Mouse (Mus musculus) T-helper 2 cell (primary cell): ENCODE measurements around the gene Gm1113.

Experiments used
- in situ Hi-C: fragments of 300-600 bp; cut with MboI, MseI; formaldehyde crosslinking; loops from one replicate; pipeline ENCODE4 v1.15.1; 2025; ENCODE audit warnings: high pct_unique_total_duplicates

The Gm1113 gene

GRCm38 (mm10) chr9:35529796-35530195 lies 11.7 kb upstream of the Gm1113 start:
- in situ Hi-C loops = loop anchor here (5.0 to 10.0 kb wide), 2 partner anchors 242 to 545 kb away; no protein-coding TSS in a partner anchor

- in situ Hi-C loops = no loop called here
Measured at GRCm38 (mm10) chr9:35529141-35529540, 11.1 kb upstream of the Gm1113 start.

- in situ Hi-C loops = no loop called here
Measured at GRCm38 (mm10) chr9:35523941-35524411, 5.9 kb upstream of the Gm1113 start.

- in situ Hi-C loops = no loop called here
Measured at GRCm38 (mm10) chr9:35523541-35523940, 5.5 kb upstream of the Gm1113 start.

- in situ Hi-C loops = no loop called here
Measured at GRCm38 (mm10) chr9:35522821-35523515, 4.9 kb upstream of the Gm1113 start.

GRCm38 (mm10) chr9:35522241-35522640 lies 4.2 kb upstream of the Gm1113 start:
- in situ Hi-C loops = no loop called here

GRCm38 (mm10) chr9:35520631-35521348 lies 2.7 kb upstream of the Gm1113 start:
- in situ Hi-C loops = no loop called here

- in situ Hi-C loops = no loop called here
Measured at GRCm38 (mm10) chr9:35516711-35517110, 1.4 kb downstream of the Gm1113 start.

- in situ Hi-C loops = no loop called here
Measured at GRCm38 (mm10) chr9:35516182-35516581, 1.9 kb downstream of the Gm1113 start.

GRCm38 (mm10) chr9:35513900-35514299 lies 4.2 kb downstream of the Gm1113 start:
- in situ Hi-C loops = no loop called here

GRCm38 (mm10) chr9:35508234-35508633 lies 9.8 kb downstream of the Gm1113 start:
- in situ Hi-C loops = no loop called here

GRCm38 (mm10) chr9:35502361-35503000 lies 15.6 kb downstream of the Gm1113 start:
- in situ Hi-C loops = no loop called here

- in situ Hi-C loops = no loop called here
Measured at GRCm38 (mm10) chr9:35499946-35500345, 18.1 kb downstream of the Gm1113 start.

- in situ Hi-C loops = no loop called here
Measured at GRCm38 (mm10) chr9:35495471-35495870, 22.6 kb downstream of the Gm1113 start.

GRCm38 (mm10) chr9:35494937-35495336 lies 23.1 kb downstream of the Gm1113 start:
- in situ Hi-C loops = no loop called here

- in situ Hi-C loops = no loop called here
Measured at GRCm38 (mm10) chr9:35493733-35494092, 24.4 kb downstream of the Gm1113 start.

- in situ Hi-C loops = no loop called here
Measured at GRCm38 (mm10) chr9:35493033-35493732, 24.9 kb downstream of the Gm1113 start.

GRCm38 (mm10) chr9:35491109-35491866 lies 26.8 kb downstream of the Gm1113 start:
- in situ Hi-C loops = no loop called here

GRCm38 (mm10) chr9:35488496-35488895 lies 29.6 kb downstream of the Gm1113 start:
- in situ Hi-C loops = no loop called here

GRCm38 (mm10) chr9:35486616-35487015 lies 31.5 kb downstream of the Gm1113 start:
- in situ Hi-C loops = no loop called here

GRCm38 (mm10) chr9:35483949-35484348 lies 34.1 kb downstream of the Gm1113 start:
- in situ Hi-C loops = no loop called here
